Mouse (Mus musculus) liver, embryonic 11.5 days (tissue): Measurements from ENCODE around the gene Sfmbt2. TPM values are rescaled to one million over a fixed set of nuclear protein-coding genes. Genes with fewer than 3 reads are reported as not detected.

Source experiments
- ATAC-seq: fragments of 200-750 bp; cut with Nextera tagmentation; replicated peaks from 2 replicates; pipeline ENCODE4 v1.8.0; 2017; ENCODE audit warnings: moderate number of reproducible peaks, mild to moderate bottlenecking, moderate TSS enrichment, moderate library complexity; ENCODE audit not compliant: low FRiP score
- DNase-seq: peaks from one replicate; pipeline ENCODE4 v3.0.0-alpha.2; 2017; ENCODE audit warnings: low spot score
- H3K27ac ChIP-seq: fragments of 300-500 bp; sonication (generic); 2 replicates; pipeline ENCODE4 v1.5.1; 2014; ENCODE audit warnings: mild to moderate bottlenecking, low read depth, low read length, control low read depth
- H3K27me3 ChIP-seq: fragments of 300-500 bp; sonication (generic); replicated peaks from 2 replicates; pipeline ENCODE4 v1.6.1; 2014; ENCODE audit warnings: low read length, mixed read lengths; ENCODE audit not compliant: control insufficient read depth, insufficient read depth
- H3K36me3 ChIP-seq: fragments of 300-500 bp; sonication (generic); 2 replicates; pipeline ENCODE4 v1.6.1; 2014; ENCODE audit warnings: mild to moderate bottlenecking, low read length, moderate library complexity, mixed read lengths; ENCODE audit not compliant: control insufficient read depth, insufficient read depth
- H3K4me1 ChIP-seq: fragments of 300-500 bp; sonication (generic); replicated peaks from 2 replicates; pipeline ENCODE4 v1.6.1; 2014; ENCODE audit warnings: low read length, mixed read lengths; ENCODE audit not compliant: control insufficient read depth, insufficient read depth
- H3K4me2 ChIP-seq: fragments of 300-500 bp; sonication (generic); 2 replicates; pipeline ENCODE4 v1.6.1; 2014; ENCODE audit warnings: mild to moderate bottlenecking, control low read depth, moderate library complexity
- H3K4me3 ChIP-seq: fragments of 300-500 bp; sonication (generic); 2 replicates; pipeline ENCODE4 v1.5.1; 2014; ENCODE audit warnings: low read depth, low read length, control low read depth
- H3K9ac ChIP-seq: fragments of 300-500 bp; sonication (generic); 2 replicates; pipeline ENCODE4 v1.6.1; 2014; ENCODE audit warnings: low read depth, low read length, control low read depth
- H3K9me3 ChIP-seq: fragments of 300-500 bp; sonication (generic); 2 replicates; pipeline ENCODE4 v1.6.1; 2016; ENCODE audit warnings: low read length, inconsistent platforms, mixed read lengths; ENCODE audit not compliant: control insufficient read depth
- WGBS: fragments of 180-500 bp; shearing (Covaris S2); extraction: QIAGEN DNeasy Blood & Tissue Kit; methylation state at CpG from one replicate; pipeline ENCODE4 v1.1.7; 2014; 5-methylcytosine and 5-hydroxymethylcytosine counted together
- microRNA counts: library from miRNA; unstranded; fragments of <30 nt; microRNA quantifications from one replicate; lab custom pipeline; 2015
- microRNA-seq: library from miRNA; unstranded; fragments of <30 nt; microRNA quantifications from one replicate; pipeline ENCODE4, GENCODE M21; 2017; ENCODE audit warnings: borderline number of aligned reads
- polyA plus RNA-seq: library from polyadenylated mRNA; unstranded; fragments of >200 nt; fragmentation: Nextera tagmentation; extraction: Ambion mirVana; gene quantifications from 2 replicates; pipeline ENCODE4 v1.2.1, GENCODE M21; 2014

Gene Sfmbt2
- polyA plus RNA-seq, 1 experiment from 2014 or later, result 1.9 TPM

DNA sequence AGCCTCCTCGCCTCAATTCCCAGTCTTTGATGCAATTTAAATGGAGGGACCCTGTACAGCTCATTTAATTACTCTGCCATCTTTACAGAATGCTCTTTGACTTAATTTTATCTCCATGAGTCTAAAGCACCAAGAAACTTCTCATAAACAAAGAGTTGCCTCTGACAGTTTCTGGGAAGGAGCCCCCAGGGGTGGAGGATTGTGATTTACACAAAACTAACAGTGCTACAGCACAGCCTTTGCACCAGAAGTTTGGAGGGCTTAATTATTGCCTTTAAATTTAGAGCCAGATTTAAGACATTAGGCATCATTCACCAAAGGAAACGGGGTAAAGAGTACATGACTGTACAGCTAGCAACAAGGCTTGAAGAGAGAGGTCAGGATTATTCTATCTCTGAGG lies 245.2 kb downstream of the Sfmbt2 start:
- Histone ChIP-seq H3K4me1 (no peaks in the 10 kb centered on the region), H3K36me3 (no peaks in the 10 kb centered on the region), H3K9me3 (no peaks in the 10 kb centered on the region), H3K27ac (no peak overlapping the region), H3K4me3 (no peak overlapping the region), H3K27me3 (no peaks in the 10 kb centered on the region), H3K9ac (no peak overlapping the region), H3K4me2 (no peak overlapping the region)
- WGBS, result 64% methylated on average over 2 of the region's 2 CpGs
- DNase-seq (no peak), ATAC-seq (no peak)

MicroRNAs within 50 kb of the gene (microRNA counts, 519-probe panel; counts per million panel counts)
- microRNA mmu-miR-297a+mmu-miR-466f+mmu-miR-669b (lab: Ali Mortazavi, UCI) (not detected), microRNA mmu-miR-297b-3p (lab: Ali Mortazavi, UCI) (not detected), microRNA mmu-miR-297b-5p (lab: Ali Mortazavi, UCI) (not detected), microRNA mmu-miR-297c (lab: Ali Mortazavi, UCI) (3,897 counts per million, percentile 18 among the panel's probes with 10 or more counts), microRNA mmu-miR-466a-3p+mmu-miR-466b-3-3p (lab: Ali Mortazavi, UCI) (5,216 counts per million, percentile 45 among the panel's probes with 10 or more counts), microRNA mmu-miR-466a-5p+mmu-miR-466e-5p (lab: Ali Mortazavi, UCI) (not detected), microRNA mmu-miR-466c-5p (lab: Ali Mortazavi, UCI) (not detected), microRNA mmu-miR-466d-3p (lab: Ali Mortazavi, UCI) (not detected), microRNA mmu-miR-466d-5p (lab: Ali Mortazavi, UCI) (not detected), microRNA mmu-miR-466f-5p (lab: Ali Mortazavi, UCI) (not detected), microRNA mmu-miR-466g (lab: Ali Mortazavi, UCI) (4,286 counts per million, percentile 26 among the panel's probes with 10 or more counts), microRNA mmu-miR-466h (lab: Ali Mortazavi, UCI) (not detected), microRNA mmu-miR-466l (lab: Ali Mortazavi, UCI) (not detected), microRNA mmu-miR-467a (lab: Ali Mortazavi, UCI) (2,273 counts per million, percentile 6 among the panel's probes with 10 or more counts), microRNA mmu-miR-467b (lab: Ali Mortazavi, UCI) (not detected), microRNA mmu-miR-467c (lab: Ali Mortazavi, UCI) (3,191 counts per million, percentile 14 among the panel's probes with 10 or more counts), microRNA mmu-miR-467d (lab: Ali Mortazavi, UCI) (not detected), microRNA mmu-miR-467e (lab: Ali Mortazavi, UCI) (2,520 counts per million, percentile 7 among the panel's probes with 10 or more counts), microRNA mmu-miR-669a (lab: Ali Mortazavi, UCI) (4,215 counts per million, percentile 25 among the panel's probes with 10 or more counts), microRNA mmu-miR-669e (lab: Ali Mortazavi, UCI) (not detected), microRNA mmu-miR-669f (lab: Ali Mortazavi, UCI) (6,370 counts per million, percentile 76 among the panel's probes with 10 or more counts), microRNA mmu-miR-669g (lab: Ali Mortazavi, UCI) (not detected), microRNA mmu-miR-669h-5p (lab: Ali Mortazavi, UCI) (not detected), microRNA mmu-miR-669i (lab: Ali Mortazavi, UCI) (not detected), microRNA mmu-miR-669j (lab: Ali Mortazavi, UCI) (not detected), microRNA mmu-miR-669m (lab: Ali Mortazavi, UCI) (not detected), microRNA mmu-miR-669o (lab: Ali Mortazavi, UCI) (not detected)

Small RNA genes lying within 50 kb of the gene (microRNA-seq; reads per million reads assigned to microRNA genes)
- not detected for gene Gm22051
- gene Gm22072, result 2.5 reads per million
- not detected for gene Gm22091
- not detected for gene Gm22166
- gene Gm22239, result 2.1 reads per million
- gene Gm22626, result not detected
- not detected for gene Gm22635
- not detected for gene Gm22677
- not detected for gene Gm22678
- gene Gm22775, result not detected
- gene Gm22925, result 3.5 reads per million, percentile 4 among the genes with 10 or more reads in this experiment
- not detected for gene Gm23108
- gene Gm23288, result not detected
- gene Gm23542, result not detected
- not detected for gene Gm23569
- gene Gm23571, result not detected
- not detected for gene Gm23578
- gene Gm23651, result not detected
- gene Gm23988, result not detected
- not detected for gene Gm24028
- gene Gm24167, result not detected
- gene Gm24315, result not detected
- not detected for gene Gm24342
- not detected for gene Gm24488
- gene Gm24640, result not detected
- gene Gm24673, result not detected
- not detected for gene Gm24761
- gene Gm24806, result not detected
- gene Gm25022, result not detected
- gene Gm25158, result not detected
- 2.1 reads per million for gene Gm25263
- gene Gm25285, result not detected
- gene Gm25316, result not detected
- gene Gm25451, result 3.5 reads per million, percentile 4 among the genes with 10 or more reads in this experiment
- not detected for gene Gm25673
- gene Gm25680, result not detected
- gene Gm25701, result not detected
- gene Gm25753, result not detected
- not detected for gene Gm25943
- gene Gm26060, result not detected
- not detected for gene Gm26073
- gene Gm26092, result not detected
- not detected for gene Gm26156
- gene Gm26229, result not detected
- gene Gm26398, result not detected
- gene Gm26426, result not detected
- gene Gm26431, result not detected
- gene Gm26491, result not detected
- gene Mir297a-2, result not detected
- gene Mir297a-3, result not detected
- not detected for gene Mir297a-4
- gene Mir297b, result 1.1 reads per million
- not detected for gene Mir297c
- 2.1 reads per million for gene Mir466
- gene Mir466b-1, result not detected
- not detected for gene Mir466b-2
- gene Mir466b-3, result 4.6 reads per million, percentile 11 among the genes with 10 or more reads in this experiment
- not detected for gene Mir466b-4
- not detected for gene Mir466b-5
- gene Mir466b-6, result not detected
- not detected for gene Mir466b-7
- not detected for gene Mir466b-8
- gene Mir466c-1, result not detected
- gene Mir466c-2, result not detected
- gene Mir466d, result 2.5 reads per million
- gene Mir466e, result not detected
- not detected for gene Mir466f-1
- gene Mir466f-2, result not detected
- not detected for gene Mir466f-3
- not detected for gene Mir466g
- gene Mir466h, result 6.0 reads per million, percentile 16 among the genes with 10 or more reads in this experiment
- 2.5 reads per million for gene Mir466l
- not detected for gene Mir466m
- 63.0 reads per million, percentile 44 among the genes with 10 or more reads in this experiment for gene Mir466n
- gene Mir466o, result 3.2 reads per million
- 1.4 reads per million for gene Mir466p
- gene Mir467a-1, result 1.1 reads per million
- not detected for gene Mir467a-10
- gene Mir467a-2, result not detected
- not detected for gene Mir467a-3
- not detected for gene Mir467a-4
- not detected for gene Mir467a-5
- gene Mir467a-6, result not detected
- not detected for gene Mir467a-7
- gene Mir467a-8, result not detected
- not detected for gene Mir467a-9
- 1.1 reads per million for gene Mir467b
- gene Mir467c, result 2,321 reads per million, percentile 82 among the genes with 10 or more reads in this experiment
- gene Mir467d, result 2,826 reads per million, percentile 84 among the genes with 10 or more reads in this experiment
- 2,020 reads per million, percentile 80 among the genes with 10 or more reads in this experiment for gene Mir467e
- gene Mir669a-1, result not detected
- not detected for gene Mir669a-10
- gene Mir669a-11, result not detected
- not detected for gene Mir669a-12
- gene Mir669a-2, result not detected
- gene Mir669a-3, result not detected
- not detected for gene Mir669a-4
- gene Mir669a-5, result not detected
- not detected for gene Mir669a-6
- not detected for gene Mir669a-7
- not detected for gene Mir669a-8
- gene Mir669a-9, result not detected
- gene Mir669b, result not detected
- gene Mir669c, result 399 reads per million, percentile 64 among the genes with 10 or more reads in this experiment
- gene Mir669d, result not detected
- not detected for gene Mir669d-2
- gene Mir669e, result 107 reads per million, percentile 49 among the genes with 10 or more reads in this experiment
- 4.2 reads per million, percentile 9 among the genes with 10 or more reads in this experiment for gene Mir669f
- gene Mir669g, result not detected
- 21.8 reads per million, percentile 32 among the genes with 10 or more reads in this experiment for gene Mir669h
- gene Mir669i, result not detected
- not detected for gene Mir669j
- not detected for gene Mir669k
- gene Mir669l, result 1,001 reads per million, percentile 72 among the genes with 10 or more reads in this experiment
- gene Mir669m-1, result not detected
- not detected for gene Mir669m-2
- 1,244 reads per million, percentile 75 among the genes with 10 or more reads in this experiment for gene Mir669o
- gene Mir669p-1, result not detected
- not detected for gene Mir669p-2

Other genes with a start within 250 kb of the Sfmbt2 start
- gene Itih2, start 239.1 kb upstream of the Sfmbt2 start, polyA plus RNA-seq, result 259 and 294 TPM in 2 replicates
- gene Itih5, start 216.9 kb upstream of the Sfmbt2 start, polyA plus RNA-seq, result 7.7 and 7.8 TPM in 2 replicates